Mouse (Mus musculus) E14TG2a.4 (cell line): Measurements from ENCODE around the gene Spns2.
"Not testable (repeated sequence)": the region's sequence is repeated elsewhere in the genome, so short reads cannot be mapped to it uniquely, and the experiment has no call there.

Experiments used
- H3K27me3 ChIP-seq: 2 replicates; pipeline ENCODE4 v1.6.1; 2014; ENCODE audit warnings: low read length, control low read depth; ENCODE audit not compliant: insufficient read depth
- H3K36me3 ChIP-seq: 2 replicates; pipeline ENCODE4 v1.6.1; 2014; ENCODE audit warnings: low read length, control low read depth; ENCODE audit not compliant: insufficient read depth
- H3K4me1 ChIP-seq: replicated peaks from 2 replicates; pipeline ENCODE4 v1.6.1; 2014; ENCODE audit warnings: low read depth, low read length, control low read depth
- H3K4me3 ChIP-seq: replicated peaks from 2 replicates; pipeline ENCODE4 v1.5.1; 2014; ENCODE audit warnings: mild to moderate bottlenecking, low read length
- H3K9me3 ChIP-seq: 2 replicates; pipeline ENCODE4 v1.6.1; 2014; ENCODE audit warnings: low read length, control low read depth
- CTCF ChIP-seq: conservative IDR thresholded peaks from 2 replicates; pipeline ENCODE4 v1.5.1; 2014; ENCODE audit warnings: low read length
- NANOG ChIP-seq: IDR thresholded peaks from 2 replicates; pipeline ENCODE4 v1.6.1; 2014; ENCODE audit warnings: borderline replicate concordance, low read length, mixed read lengths
- POU5F1 ChIP-seq: IDR thresholded peaks from 2 replicates; pipeline ENCODE4 v1.6.1; 2014; ENCODE audit warnings: low read length, borderline replicate concordance

The Spns2 gene

GRCm38 (mm10) chr11:72434963-72435693, 54.6 kb downstream of the Spns2 start, which contains the start of gene Ggt6:
Gene Ggt6, plus strand, starts transcription at chr11:72435526.
- TF ChIP-seq POU5F1: no peak
- TF ChIP-seq NANOG: no peak
- TF ChIP-seq CTCF: no peak
- Histone ChIP-seq H3K4me3 (peak within 1 kb of the TSS; percentile 29; the same call in 1 of the 2 replicates), H3K9me3 (no peaks in the 10 kb centered on the region), H3K4me1 (peaks cover 38% of the 10 kb centered on the region), H3K27me3 (no peaks in the 10 kb centered on the region), H3K36me3 (no peaks in the 10 kb centered on the region)

- peaks cover 16% of the 10 kb centered on the region for H3K4me1 ChIP-seq
- H3K4me3 ChIP-seq, H3K36me3 ChIP-seq, H3K27me3 ChIP-seq, H3K9me3 ChIP-seq: not testable (repeated sequence)
Measured at GRCm38 (mm10) chr11:72430311-72431068, 59.2 kb downstream of the Spns2 start.

DNA sequence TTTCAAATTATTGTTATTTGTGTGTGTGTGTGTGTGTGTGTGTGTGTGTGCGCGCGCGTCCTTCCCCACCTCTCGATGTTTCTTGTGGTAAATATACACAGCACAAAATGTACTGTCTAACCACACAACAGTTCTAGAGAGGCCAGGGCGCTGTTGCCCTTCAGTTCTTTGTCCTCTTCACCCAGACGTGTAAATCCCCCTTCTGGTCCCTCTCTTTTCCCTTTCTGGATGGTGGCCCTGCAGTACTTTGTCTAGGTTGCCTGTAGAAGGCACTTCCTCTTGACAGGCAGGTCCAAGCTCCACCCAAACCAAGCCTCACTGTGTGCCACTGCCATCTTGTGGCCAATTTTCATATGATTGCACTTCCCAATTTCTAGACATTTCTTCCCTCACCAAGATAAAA, 60.4 kb downstream of the Spns2 start:
- H3K4me1 ChIP-seq: peaks cover 17% of the 10 kb centered on the region
- H3K27me3 ChIP-seq: no peaks in the 10 kb centered on the region
- no peaks in the 10 kb centered on the region for H3K9me3 ChIP-seq
- H3K36me3 ChIP-seq: no peaks in the 10 kb centered on the region
- no peak for TF ChIP-seq POU5F1
- peak; percentile 76 for TF ChIP-seq CTCF
- no peak for TF ChIP-seq NANOG
- peak overlapping the region; percentile 29; the same call in 1 of the 2 replicates for H3K4me3 ChIP-seq

- peak; percentile 66 for TF ChIP-seq CTCF
- no peak for TF ChIP-seq POU5F1
- no peak for TF ChIP-seq NANOG
- H3K9me3 ChIP-seq: no peaks in the 10 kb centered on the region
Measured at GRCm38 (mm10) chr11:72428694-72429093, 61.0 kb downstream of the Spns2 start.

GRCm38 (mm10) chr11:72426884-72427283, 62.8 kb downstream of the Spns2 start:
- Histone ChIP-seq H3K4me3 (no peak overlapping the region), H3K4me1 (peaks cover 39% of the 10 kb centered on the region), H3K36me3 (no peaks in the 10 kb centered on the region), H3K9me3 (no peaks in the 10 kb centered on the region), H3K27me3 (no peaks in the 10 kb centered on the region)
- TF ChIP-seq POU5F1 (no peak), NANOG (no peak), CTCF (peak; percentile 32; the same call in 1 of the 2 replicates)

More at GRCm38 (mm10) chr11:72428694-72429093, 61.0 kb downstream of the Spns2 start:
- no peaks in the 10 kb centered on the region for H3K27me3 ChIP-seq
- H3K4me1 ChIP-seq: peaks cover 22% of the 10 kb centered on the region
- H3K36me3 ChIP-seq: no peaks in the 10 kb centered on the region
- H3K4me3 ChIP-seq: no peak overlapping the region

- no peaks in the 10 kb centered on the region for H3K36me3 ChIP-seq
- H3K4me3 ChIP-seq: no peak overlapping the region
- H3K4me1 ChIP-seq: peaks cover 53% of the 10 kb centered on the region
- no peaks in the 10 kb centered on the region for H3K9me3 ChIP-seq
- TF ChIP-seq POU5F1 (no peak), CTCF (no peak), NANOG (no peak)
- no peaks in the 10 kb centered on the region for H3K27me3 ChIP-seq
Measured at GRCm38 (mm10) chr11:72425201-72425600, 64.5 kb downstream of the Spns2 start.

GRCm38 (mm10) chr11:72423686-72424085, 66.0 kb downstream of the Spns2 start:
- Histone ChIP-seq H3K4me3 (no peak overlapping the region), H3K27me3 (no peaks in the 10 kb centered on the region), H3K36me3 (no peaks in the 10 kb centered on the region), H3K4me1 (peaks cover 64% of the 10 kb centered on the region), H3K9me3 (no peaks in the 10 kb centered on the region)
- no peak for TF ChIP-seq NANOG
- no peak for TF ChIP-seq POU5F1
- no peak for TF ChIP-seq CTCF

- Histone ChIP-seq H3K4me3 (no peak overlapping the region; the same call in 1 of the 2 replicates), H3K4me1 (peaks cover 84% of the 10 kb centered on the region), H3K36me3 (no peaks in the 10 kb centered on the region), H3K9me3 (no peaks in the 10 kb centered on the region), H3K27me3 (peaks cover 3% of the 10 kb centered on the region; the same call in 1 of the 2 replicates)
- TF ChIP-seq NANOG (no peak), CTCF (no peak), POU5F1 (no peak)
Measured at GRCm38 (mm10) chr11:72421518-72422278, 68.0 kb downstream of the Spns2 start.
